Mouse (Mus musculus): Measurements from ENCODE around the gene Tenm4.

DNA sequence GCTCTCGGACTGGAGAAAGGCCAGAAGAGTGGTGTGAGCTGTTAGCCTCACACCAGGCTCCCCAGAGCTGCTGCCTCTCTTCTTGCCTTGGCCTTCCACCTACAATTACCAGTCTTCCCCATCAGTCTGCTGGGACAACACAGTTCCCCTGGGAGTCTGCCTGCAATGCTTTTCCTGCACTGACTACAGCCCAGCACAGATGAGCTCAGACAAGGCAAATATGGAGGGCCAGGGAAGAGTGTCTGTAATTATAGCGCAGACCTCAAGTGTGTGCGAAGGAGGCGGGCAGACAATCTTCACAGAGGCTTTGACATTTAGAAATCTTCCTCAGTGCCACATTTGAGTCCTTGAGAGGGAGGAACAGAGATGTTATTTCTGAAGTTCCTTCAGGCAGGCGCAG lies 509.4 kb downstream of the Tenm4 start:
- TF ChIP-seq GATA1 (IDR thresholded peaks at IDR 0.05; ENCODE audit: borderline replicate concordance, low read length): no peak
- no peak for TF ChIP-seq CTCF (IDR thresholded peaks at IDR 0.05; ENCODE audit: low read depth, low read length)
- no peak for TF ChIP-seq TAL1 (conservative IDR thresholded peaks at IDR 0.05; ENCODE audit: low read depth, low read length)
- TF ChIP-seq GATA2 (IDR thresholded peaks at IDR 0.05; ENCODE audit: borderline replicate concordance, low read depth, low read length): no peak

Measured in G1E (cell line).